Mouse (Mus musculus): ENCODE measurements at regions not wholly inside any gene's neighbourhood (a gene's known extent, or its start where the extent isn't known, plus 50 kb on each side); places are given as distances from the start of the nearest gene placed in this dataset.

- no peak for DNase-seq (ENCODE audit: low read depth)
Measured at GRCm38 (mm10) chr9:98091105-98091504, 58.1 kb upstream of the Clstn2 start.

GRCm38 (mm10) chr9:98095064-98095790 is 62.2 kb upstream of the Clstn2 start:
- DNase-seq (ENCODE audit: low read depth), result no peak

GRCm38 (mm10) chr9:98123390-98123789 is 90.4 kb upstream of the Clstn2 start:
- DNase-seq (ENCODE audit: low read depth), result no peak

- no peak for DNase-seq (ENCODE audit: low read depth)
Measured at GRCm38 (mm10) chr9:98129596-98129995, 96.6 kb upstream of the Clstn2 start.

GRCm38 (mm10) chr9:98130849-98131248 is 97.9 kb upstream of the Clstn2 start:
- no peak for DNase-seq (ENCODE audit: low read depth)

GRCm38 (mm10) chr9:98140546-98140945 is 107.6 kb upstream of the Clstn2 start:
- DNase-seq (ENCODE audit: low read depth), result no peak

GRCm38 (mm10) chr9:98142121-98142520 is 109.1 kb upstream of the Clstn2 start:
- no peak for DNase-seq (ENCODE audit: low read depth)

GRCm38 (mm10) chr9:98146901-98147300 is 113.9 kb upstream of the Clstn2 start:
- DNase-seq (ENCODE audit: low read depth), result no peak

- no peak for DNase-seq (ENCODE audit: low read depth)
Measured at GRCm38 (mm10) chr9:98158421-98158820, 125.4 kb upstream of the Clstn2 start.

- no peak for DNase-seq (ENCODE audit: low read depth)
Measured at GRCm38 (mm10) chr9:98164489-98164888, 122.7 kb upstream of the Nmnat3 start.

GRCm38 (mm10) chr9:98174056-98174455 is 113.2 kb upstream of the Nmnat3 start:
- DNase-seq (ENCODE audit: low read depth), result no peak

GRCm38 (mm10) chr9:98176701-98177380 is 110.4 kb upstream of the Nmnat3 start:
- DNase-seq (ENCODE audit: low read depth), result no peak

GRCm38 (mm10) chr9:98180766-98181165 is 106.5 kb upstream of the Nmnat3 start:
- no peak for DNase-seq (ENCODE audit: low read depth)

- no peak for DNase-seq (ENCODE audit: low read depth)
Measured at GRCm38 (mm10) chr9:98186757-98187300, 100.4 kb upstream of the Nmnat3 start.

GRCm38 (mm10) chr9:98194356-98194755 is 92.9 kb upstream of the Nmnat3 start:
- no peak for DNase-seq (ENCODE audit: low read depth)

- DNase-seq (ENCODE audit: low read depth), result no peak
Measured at GRCm38 (mm10) chr9:98218824-98219223, 68.4 kb upstream of the Nmnat3 start.

GRCm38 (mm10) chr9:98220367-98220766 is 66.9 kb upstream of the Nmnat3 start:
- DNase-seq (ENCODE audit: low read depth), result no peak

- no peak for DNase-seq (ENCODE audit: low read depth)
Measured at GRCm38 (mm10) chr9:98221766-98222165, 65.5 kb upstream of the Nmnat3 start.

GRCm38 (mm10) chr9:98228226-98228625 is 59.0 kb upstream of the Nmnat3 start:
- DNase-seq (ENCODE audit: low read depth), result no peak

GRCm38 (mm10) chr9:98228907-98229306 is 58.3 kb upstream of the Nmnat3 start:
- no peak for DNase-seq (ENCODE audit: low read depth)

GRCm38 (mm10) chr9:98234731-98235130 is 52.5 kb upstream of the Nmnat3 start:
- DNase-seq (ENCODE audit: low read depth), result peak; percentile 2

Data from 416B (cell line).